Mouse (Mus musculus) B cell, adult 2 months (primary cell): ENCODE data around the gene Cntn4.

ENCODE experiments used
- DNase-seq, 2 experiments: peaks; one replicate each; pipeline ENCODE4 v3.0.0; 2022

Gene Cntn4

DNA sequence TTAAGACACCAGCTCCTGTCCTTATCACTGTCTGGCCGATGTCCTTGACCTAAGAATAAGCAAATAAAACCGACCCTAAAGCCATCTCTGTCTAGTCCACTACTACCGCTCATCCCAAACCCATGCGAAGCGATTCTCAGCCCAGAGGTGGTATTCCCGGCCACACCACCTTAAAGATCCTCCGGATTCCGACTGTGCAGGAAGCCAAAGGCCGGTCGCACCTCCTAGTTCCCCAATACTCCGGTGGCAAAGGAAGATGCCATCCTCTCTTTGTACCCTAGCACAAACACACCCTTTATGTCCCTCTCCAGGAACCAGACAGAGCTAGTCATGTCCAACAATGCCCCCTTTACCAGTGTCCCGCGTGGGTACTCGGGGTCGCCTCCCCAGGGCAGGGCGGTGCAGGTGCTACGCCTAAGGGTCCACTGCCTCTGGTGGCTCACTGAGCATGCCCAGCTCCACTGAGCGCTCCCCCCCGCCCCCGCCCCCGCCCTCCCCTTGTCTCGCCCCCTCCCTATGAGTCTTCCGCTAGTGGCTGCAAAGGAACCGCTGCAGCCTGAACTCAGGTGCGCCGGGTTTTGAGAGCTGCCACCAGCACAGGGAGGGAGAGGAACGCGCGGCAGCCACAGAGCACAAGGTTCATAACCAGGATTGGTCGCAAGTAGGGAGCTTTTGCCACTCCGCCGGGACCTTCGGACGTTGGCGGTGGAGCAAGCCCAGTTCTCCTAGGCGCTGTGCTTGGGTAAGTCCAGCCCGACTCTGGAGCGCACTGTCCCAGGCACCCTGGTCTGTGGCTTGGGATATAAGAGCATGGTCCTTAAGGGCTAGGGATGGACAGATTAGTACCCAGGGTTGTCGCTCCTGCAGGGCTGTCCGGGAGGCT lies at the start of gene Cntn4:
Gene Cntn4 (plus strand): TSS at position 512 of the 883 bp plus-strand sequence.
- DNase-seq = no peak

- no peak for DNase-seq
These were observed 3.2 kb upstream of the Cntn4 start for GRCm38 (mm10) chr6:105674276-105674675.

DNA sequence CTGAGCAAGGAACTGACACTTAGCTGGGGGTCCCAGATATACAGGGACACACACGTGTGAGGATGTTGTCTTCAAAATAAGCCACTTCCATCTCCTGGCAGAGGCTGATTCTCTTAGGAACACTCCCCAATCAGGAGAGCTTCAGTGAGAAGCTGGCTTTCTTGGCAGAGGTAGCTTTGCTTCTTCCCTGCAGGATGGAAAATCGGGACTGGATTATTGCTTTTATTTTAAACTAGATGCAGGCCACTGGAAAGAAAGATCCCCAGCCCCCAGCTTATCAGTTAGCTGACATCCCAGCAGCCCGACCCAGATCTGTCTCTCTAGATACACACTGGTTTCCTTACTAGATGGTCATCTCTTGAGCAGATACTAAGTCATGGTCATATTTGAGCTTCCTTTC lies 2.4 kb upstream of the Cntn4 start:
- no peak for DNase-seq

DNA sequence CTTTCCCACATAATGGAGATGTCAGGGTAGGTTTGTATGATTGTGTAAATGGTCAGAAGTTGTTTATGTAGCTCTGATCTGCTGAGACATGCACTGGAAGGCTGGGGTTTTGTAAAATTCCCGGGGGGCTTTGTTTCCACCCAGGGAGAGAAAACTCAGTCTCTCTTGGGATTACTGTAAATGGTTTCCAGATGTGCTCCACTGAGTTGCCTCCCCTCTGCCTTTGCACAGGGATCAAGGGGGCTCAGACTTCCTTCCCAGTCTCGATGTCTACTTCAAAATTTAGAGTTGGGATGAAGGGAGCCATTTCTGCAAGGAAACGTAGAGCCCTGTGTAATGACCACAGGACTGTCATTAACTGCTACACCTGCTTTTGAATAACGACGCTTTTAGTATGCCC lies 823 bp upstream of the Cntn4 start:
- DNase-seq = no peak

GRCm38 (mm10) chr6:105678778-105679177 lies 1.3 kb downstream of the Cntn4 start:
- DNase-seq = no peak

DNA sequence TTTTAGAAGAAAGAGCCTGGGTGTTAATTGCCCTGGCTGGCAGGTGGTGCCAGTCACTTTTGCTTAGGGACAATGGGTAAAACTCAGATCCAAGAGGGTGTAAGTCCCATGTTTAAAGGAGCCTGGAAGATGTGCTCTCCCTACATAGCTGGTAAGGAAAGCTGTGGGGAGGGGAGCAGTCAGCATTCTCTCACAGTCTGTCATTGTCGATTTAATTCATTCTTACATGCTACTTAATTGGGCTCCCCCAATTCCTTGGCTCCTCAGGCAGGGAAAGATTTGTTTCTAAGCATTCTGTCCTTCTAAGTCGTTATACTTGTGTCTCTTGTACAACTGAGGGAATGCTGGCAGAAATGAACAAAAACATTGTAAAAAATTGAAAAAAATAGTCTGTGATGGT lies 4.0 kb downstream of the Cntn4 start:
- no peak for DNase-seq

GRCm38 (mm10) chr6:105683251-105683650 lies 5.8 kb downstream of the Cntn4 start:
- no peak for DNase-seq

GRCm38 (mm10) chr6:105684123-105684522 lies 6.7 kb downstream of the Cntn4 start:
- no peak for DNase-seq

DNA sequence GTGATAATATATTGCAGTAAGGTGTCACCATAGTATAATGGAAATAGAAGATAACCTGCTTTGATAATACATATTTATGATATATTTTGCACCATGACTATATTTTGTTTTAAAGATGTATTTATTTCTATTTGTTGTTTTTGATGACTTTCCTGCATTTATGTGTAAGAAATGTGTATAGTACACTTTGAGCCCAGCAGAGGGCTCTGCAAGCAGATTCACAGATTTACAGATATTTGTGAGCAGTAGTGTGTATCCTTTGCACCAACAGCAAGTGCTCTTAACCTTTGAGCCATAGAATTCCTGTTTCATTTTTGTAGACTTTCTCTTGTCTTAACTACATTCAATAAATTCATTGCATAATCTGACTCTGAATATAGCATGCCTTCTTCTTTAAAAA lies 10.7 kb downstream of the Cntn4 start:
- DNase-seq = no peak

DNA sequence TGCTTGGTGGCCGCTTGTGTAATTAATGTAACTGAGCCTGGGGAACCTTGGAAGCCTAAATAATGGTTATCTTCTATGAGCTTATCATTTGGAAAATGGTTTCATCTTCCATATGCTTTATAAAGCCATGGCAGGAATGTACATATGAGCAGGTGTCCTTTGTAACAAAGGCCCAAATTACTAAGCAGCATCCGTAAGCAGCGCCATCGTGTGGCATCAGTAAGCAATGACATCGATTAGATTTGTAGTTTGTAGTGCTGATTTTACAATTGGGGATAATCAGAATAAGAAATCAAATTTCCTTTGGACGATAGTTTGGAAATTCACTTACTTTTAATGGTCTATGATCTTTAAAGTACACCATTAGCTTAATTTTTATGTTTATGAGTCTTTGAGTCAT lies 64.6 kb downstream of the Cntn4 start:
- DNase-seq = no peak

GRCm38 (mm10) chr6:105780616-105781015 lies 103.2 kb downstream of the Cntn4 start:
- DNase-seq = no peak

DNA sequence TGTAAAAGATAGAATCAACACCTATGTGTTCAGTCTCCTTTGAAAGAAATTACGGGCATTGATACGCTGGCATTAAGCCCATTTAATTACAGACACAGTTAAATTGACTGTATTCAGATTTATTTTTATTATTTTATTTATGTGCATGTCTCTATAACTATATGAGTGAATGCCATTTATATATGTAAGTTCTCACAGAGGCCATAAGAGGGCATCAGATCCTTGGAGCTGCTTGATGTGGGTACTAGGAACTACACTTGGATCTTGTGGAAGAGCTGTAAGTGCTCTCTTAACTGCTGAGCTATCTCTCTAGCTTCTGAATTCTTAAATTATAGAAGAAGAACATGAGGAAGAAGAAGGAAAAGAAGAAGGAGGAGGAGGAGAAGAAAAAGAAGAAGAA lies 111.0 kb downstream of the Cntn4 start:
- DNase-seq = no peak

GRCm38 (mm10) chr6:105835099-105835498 lies 157.6 kb downstream of the Cntn4 start:
- no peak for DNase-seq

DNA sequence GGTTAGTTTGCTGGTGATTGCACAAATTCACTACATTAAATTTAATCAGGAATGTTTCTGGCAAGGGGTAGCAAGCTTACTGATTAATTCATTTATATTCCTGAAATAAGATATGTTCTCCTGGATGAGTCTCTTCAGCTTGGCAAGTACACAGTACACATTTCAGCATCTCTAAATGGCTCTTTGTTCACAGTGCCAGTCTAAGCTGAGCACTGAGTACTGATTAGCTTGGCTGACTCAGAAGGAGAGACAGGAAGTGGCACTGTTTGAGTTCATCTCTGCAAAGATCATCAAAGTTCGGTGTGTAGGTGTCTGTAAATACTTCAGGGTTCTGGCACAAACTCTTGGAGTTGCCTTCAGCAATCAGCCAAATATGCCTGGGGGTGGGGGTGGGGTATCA lies 169.8 kb downstream of the Cntn4 start:
- DNase-seq = no peak

DNA sequence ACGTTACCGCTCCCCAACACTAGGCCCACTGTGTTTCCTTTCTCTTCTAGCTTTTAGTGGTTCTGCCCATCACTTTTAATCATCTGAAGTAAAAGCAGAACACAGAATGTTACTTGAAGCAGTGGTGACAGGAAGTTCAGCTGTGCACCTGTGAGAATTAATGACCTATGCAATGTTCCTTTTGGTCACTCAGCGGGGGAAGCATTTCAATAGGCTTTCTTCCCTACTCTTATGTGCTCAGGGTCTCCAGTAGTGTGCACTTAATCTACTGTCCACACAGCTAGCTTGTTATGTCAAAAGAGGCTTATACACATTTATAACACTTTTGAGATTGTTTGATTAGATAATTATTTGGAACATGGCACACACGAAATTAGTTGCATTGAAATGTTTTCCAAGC lies 215.4 kb downstream of the Cntn4 start:
- DNase-seq = no peak

DNA sequence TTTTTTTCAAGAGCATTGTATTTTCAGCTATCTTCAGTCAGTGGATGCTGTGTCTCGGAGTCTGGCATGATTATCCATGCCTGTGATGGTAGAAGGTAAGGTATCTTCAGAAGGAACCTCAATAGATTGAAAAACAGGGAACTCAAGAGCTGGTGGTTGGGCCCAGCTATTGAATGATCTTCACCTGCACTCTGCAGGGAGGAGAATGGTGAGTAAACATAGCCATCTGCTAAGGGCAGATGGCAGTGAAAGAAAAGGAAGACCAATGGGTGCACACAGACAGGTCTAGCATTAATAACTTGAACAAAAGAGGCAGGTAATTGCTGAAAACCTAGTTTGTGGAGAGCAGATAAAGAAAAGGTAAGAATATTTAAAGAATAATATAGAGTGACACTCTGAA lies 261.0 kb downstream of the Cntn4 start:
- DNase-seq = no peak

DNA sequence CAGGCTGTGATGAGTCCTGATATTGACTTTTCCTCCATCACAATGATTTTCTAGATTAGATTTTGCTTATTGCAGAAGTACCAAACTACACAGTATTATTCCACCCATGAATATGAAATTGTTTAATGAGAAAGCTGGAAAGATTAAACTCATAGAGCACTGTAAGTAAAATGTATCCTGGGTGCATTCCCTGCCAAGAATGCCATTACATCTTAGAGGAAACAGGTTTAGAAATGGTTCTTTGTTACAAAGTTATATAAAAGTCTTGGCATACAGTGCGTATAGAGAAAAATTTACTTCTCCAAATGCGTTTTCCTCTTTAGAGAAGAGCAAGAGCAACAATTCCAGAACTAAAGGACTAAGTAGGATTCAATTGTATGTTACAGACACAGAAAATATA lies 261.8 kb downstream of the Cntn4 start:
- DNase-seq = no peak

- no peak for DNase-seq
These were observed 263.1 kb downstream of the Cntn4 start for GRCm38 (mm10) chr6:105940591-105940990.

GRCm38 (mm10) chr6:105991492-105991891 lies 314.0 kb downstream of the Cntn4 start:
- no peak for DNase-seq

- no peak for DNase-seq
These were observed 335.6 kb downstream of the Cntn4 start for GRCm38 (mm10) chr6:106013018-106013417.

GRCm38 (mm10) chr6:106015126-106015525 lies 337.7 kb downstream of the Cntn4 start:
- no peak for DNase-seq

GRCm38 (mm10) chr6:106048878-106049277 lies 371.4 kb downstream of the Cntn4 start:
- no peak for DNase-seq

DNA sequence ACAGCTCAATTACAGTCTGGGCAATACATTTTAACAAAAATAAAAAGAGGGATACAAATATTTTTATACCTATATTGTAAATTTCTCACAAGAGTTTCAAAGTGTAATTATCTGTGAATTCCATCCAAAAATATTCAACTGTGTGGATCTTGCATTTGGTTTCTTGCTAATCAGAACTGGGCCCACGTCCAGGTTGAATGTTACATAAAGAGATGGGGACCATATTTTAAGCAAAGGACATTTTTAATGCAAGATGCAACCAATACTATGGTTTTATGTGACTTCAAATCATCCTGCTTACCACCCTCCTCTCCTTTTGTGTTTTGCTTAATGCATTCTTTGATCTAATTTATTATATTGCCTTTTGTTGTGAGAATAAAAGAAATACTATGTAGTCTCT lies 378.7 kb downstream of the Cntn4 start:
- DNase-seq = no peak

DNA sequence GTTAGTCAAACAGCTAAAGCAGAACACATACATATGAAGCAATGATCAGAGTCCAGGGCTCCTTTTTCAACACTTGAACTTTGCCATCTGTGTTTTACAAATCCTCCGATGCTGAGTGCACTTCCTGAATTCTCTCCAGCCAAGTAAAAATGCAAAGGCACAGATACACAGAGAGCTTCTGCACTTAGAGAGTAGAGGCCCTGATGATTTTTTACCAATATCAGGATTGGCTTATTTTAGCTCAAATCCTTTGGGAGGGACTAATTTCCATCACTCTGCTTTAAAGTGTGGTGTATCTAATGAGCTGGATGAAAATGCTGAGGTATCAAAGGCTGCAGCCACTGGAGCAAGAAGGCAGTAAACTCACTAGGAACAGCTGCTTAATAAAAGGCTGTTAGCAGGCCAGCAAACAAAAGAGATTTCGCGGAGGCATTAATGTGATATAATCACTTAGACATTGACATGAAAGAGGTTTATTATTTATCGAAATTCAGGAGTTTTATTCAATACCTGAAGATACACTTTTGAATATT lies 400.7 kb downstream of the Cntn4 start:
- DNase-seq = no peak

DNA sequence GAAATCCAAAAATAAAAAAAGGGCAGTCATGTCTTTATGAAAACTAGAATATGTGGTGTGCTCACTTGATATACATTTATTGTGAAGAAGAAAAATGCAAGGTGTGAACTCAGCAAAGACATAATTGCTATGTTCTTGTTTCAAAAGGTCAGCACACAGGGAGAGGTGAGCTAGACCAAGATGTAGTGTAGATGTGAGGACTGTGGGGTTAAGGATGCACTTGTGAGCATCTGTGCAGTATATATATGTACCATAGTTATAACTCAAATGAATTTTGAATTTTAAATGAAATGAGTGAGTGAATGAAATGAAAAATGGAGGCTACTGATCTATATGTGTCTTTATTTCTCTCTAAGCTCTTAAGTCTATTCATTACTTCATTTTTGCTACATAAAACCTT lies 401.2 kb downstream of the Cntn4 start:
- DNase-seq = no peak
